Mouse (Mus musculus): Measurements from ENCODE around the gene Armc6. TPM values are rescaled to one million over a fixed set of nuclear protein-coding genes. Genes with fewer than 3 reads are reported as not detected.

The Armc6 gene
- 10 to 100 TPM; 33.6 to 44.9 (median 40.5) TPM for total RNA-seq (2022)

- peak; percentile 94 to 96 for DNase-seq (ENCODE audit: low spot score in 2 of 2)
Observed at GRCm38 (mm10) chr8:70234080-70234780, at the start of gene Armc6, which contains the start of gene Sugp2. Armc6 (minus strand) TSS chr8:70234466. Sugp2 (plus strand) TSS chr8:70234226.

GRCm38 (mm10) chr8:70283136-70284077 lies 49.1 kb upstream of the Armc6 start:
- no peak for DNase-seq (ENCODE audit: low spot score in 2 of 2)

GRCm38 (mm10) chr8:70282603-70283135 lies 48.4 kb upstream of the Armc6 start, which contains the start of gene Homer3:
Homer3 (plus strand) TSS chr8:70282827.
- peak; percentile 49 to 71 for DNase-seq (ENCODE audit: low spot score in 2 of 2)

- DNase-seq (ENCODE audit: low spot score in 2 of 2), result no peak
Observed at GRCm38 (mm10) chr8:70281001-70281400, 46.7 kb upstream of the Armc6 start.

- DNase-seq (ENCODE audit: low spot score in 2 of 2), result no peak
Observed at GRCm38 (mm10) chr8:70279266-70279665, 45.0 kb upstream of the Armc6 start.

GRCm38 (mm10) chr8:70278175-70278574 lies 43.9 kb upstream of the Armc6 start:
- DNase-seq (ENCODE audit: low spot score in 2 of 2), result peak; percentile 13 to 38

GRCm38 (mm10) chr8:70276476-70276875 lies 42.2 kb upstream of the Armc6 start:
- no peak for DNase-seq (ENCODE audit: low spot score in 2 of 2)

- no peak for DNase-seq (ENCODE audit: low spot score in 2 of 2)
Observed at GRCm38 (mm10) chr8:70274350-70274749, 40.1 kb upstream of the Armc6 start.

GRCm38 (mm10) chr8:70272949-70273348 lies 38.7 kb upstream of the Armc6 start:
- DNase-seq (ENCODE audit: low spot score in 2 of 2), result no peak

- peak in 1 of 2 experiments; percentile 12 for DNase-seq (ENCODE audit: low spot score in 2 of 2)
Observed at GRCm38 (mm10) chr8:70268799-70269565, 34.7 kb upstream of the Armc6 start.

GRCm38 (mm10) chr8:70268311-70268710 lies 34.0 kb upstream of the Armc6 start:
- no peak for DNase-seq (ENCODE audit: low spot score in 2 of 2)

GRCm38 (mm10) chr8:70267674-70268073 lies 33.4 kb upstream of the Armc6 start:
- no peak for DNase-seq (ENCODE audit: low spot score in 2 of 2)

- no peak for DNase-seq (ENCODE audit: low spot score in 2 of 2)
Observed at GRCm38 (mm10) chr8:70259043-70259442, 24.8 kb upstream of the Armc6 start.

GRCm38 (mm10) chr8:70258600-70258999 lies 24.3 kb upstream of the Armc6 start:
- DNase-seq (ENCODE audit: low spot score in 2 of 2), result no peak

- DNase-seq (ENCODE audit: low spot score in 2 of 2), result no peak
Observed at GRCm38 (mm10) chr8:70257456-70257855, 23.2 kb upstream of the Armc6 start.

GRCm38 (mm10) chr8:70254628-70255027 lies 20.4 kb upstream of the Armc6 start:
- DNase-seq (ENCODE audit: low spot score in 2 of 2), result no peak

GRCm38 (mm10) chr8:70247841-70248240 lies 13.6 kb upstream of the Armc6 start:
- DNase-seq (ENCODE audit: low spot score in 2 of 2), result no peak

- DNase-seq (ENCODE audit: low spot score in 2 of 2), result no peak
Observed at GRCm38 (mm10) chr8:70246622-70247021, 12.4 kb upstream of the Armc6 start.

GRCm38 (mm10) chr8:70240642-70241041 lies 6.4 kb upstream of the Armc6 start:
- no peak for DNase-seq (ENCODE audit: low spot score in 2 of 2)

GRCm38 (mm10) chr8:70237842-70238241 lies 3.6 kb upstream of the Armc6 start:
- no peak for DNase-seq (ENCODE audit: low spot score in 2 of 2)

GRCm38 (mm10) chr8:70234781-70235128 lies 489 bp upstream of the Armc6 start:
- DNase-seq (ENCODE audit: low spot score in 2 of 2), result no peak
